Mouse (Mus musculus) limb, embryonic 13.5 days (tissue): ENCODE results near the gene Rrbp1. TPM values are rescaled to one million over a fixed set of nuclear protein-coding genes. Genes with fewer than 3 reads are reported as not detected.

Source experiments
- ATAC-seq: fragments of 200-750 bp; cut with Nextera tagmentation; 2 replicates; pipeline ENCODE4 v1.8.0; 2017; ENCODE audit warnings: low read depth, moderate number of reproducible peaks, moderate TSS enrichment; ENCODE audit not compliant: low FRiP score
- H3K27ac ChIP-seq: fragments of 300-500 bp; sonication (generic); 2 replicates; pipeline ENCODE4 v1.5.1; 2015; ENCODE audit warnings: inconsistent platforms, mild to moderate bottlenecking, moderate library complexity
- H3K27me3 ChIP-seq: fragments of 300-500 bp; sonication (generic); 2 replicates; pipeline ENCODE4 v1.6.1; 2015; ENCODE audit warnings: mild to moderate bottlenecking, inconsistent platforms
- H3K36me3 ChIP-seq: fragments of 300-500 bp; sonication (generic); 2 replicates; pipeline ENCODE4 v1.6.1; 2015; ENCODE audit warnings: inconsistent platforms, mild to moderate bottlenecking, moderate library complexity
- H3K4me1 ChIP-seq: fragments of 300-500 bp; sonication (generic); 2 replicates; pipeline ENCODE4 v1.6.1; 2015; ENCODE audit warnings: inconsistent platforms
- H3K4me2 ChIP-seq: fragments of 300-500 bp; sonication (generic); replicated peaks from 2 replicates; pipeline ENCODE4 v1.6.1; 2015; ENCODE audit warnings: inconsistent platforms, mild to moderate bottlenecking, moderate library complexity
- H3K4me3 ChIP-seq: fragments of 300-500 bp; sonication (generic); 2 replicates; pipeline ENCODE4 v1.5.1; 2015; ENCODE audit warnings: moderate library complexity, mild to moderate bottlenecking, inconsistent platforms
- H3K9ac ChIP-seq: fragments of 300-500 bp; sonication (generic); 2 replicates; pipeline ENCODE4 v1.6.1; 2015; ENCODE audit warnings: mild to moderate bottlenecking, inconsistent platforms
- H3K9me3 ChIP-seq: fragments of 300-500 bp; sonication (generic); 2 replicates; pipeline ENCODE4 v1.6.1; 2016; ENCODE audit warnings: inconsistent platforms
- WGBS: fragments of 180-500 bp; shearing (Covaris S2); methylation state at CpG from one replicate; pipeline ENCODE4 v1.1.7; 2015; 5-methylcytosine and 5-hydroxymethylcytosine counted together
- polyA plus RNA-seq: library from polyadenylated mRNA; unstranded; fragments of >200 nt; fragmentation: Nextera tagmentation; extraction: Ambion mirVana; gene quantifications from 2 replicates; pipeline ENCODE4 v1.2.1, GENCODE M21; 2015

Gene Rrbp1
- polyA plus RNA-seq, 1 experiment from 2014 or later: 133 TPM

- H3K4me3 ChIP-seq: no peak overlapping the region
- no peak for ATAC-seq
- H3K4me1 ChIP-seq: no peaks in the 10 kb centered on the region
- H3K9me3 ChIP-seq: no peaks in the 10 kb centered on the region
- WGBS: 85% methylated on average over 5 of the region's 5 CpGs
- peaks cover 100% of the 10 kb centered on the region for H3K36me3 ChIP-seq
- no peak overlapping the region for H3K27ac ChIP-seq
- no peaks in the 10 kb centered on the region for H3K27me3 ChIP-seq
- H3K4me2 ChIP-seq: no peak overlapping the region
- no peak overlapping the region for H3K9ac ChIP-seq
These were observed 60.6 kb downstream of the Rrbp1 start for GRCm38 (mm10) chr2:143950290-143951027.

DNA sequence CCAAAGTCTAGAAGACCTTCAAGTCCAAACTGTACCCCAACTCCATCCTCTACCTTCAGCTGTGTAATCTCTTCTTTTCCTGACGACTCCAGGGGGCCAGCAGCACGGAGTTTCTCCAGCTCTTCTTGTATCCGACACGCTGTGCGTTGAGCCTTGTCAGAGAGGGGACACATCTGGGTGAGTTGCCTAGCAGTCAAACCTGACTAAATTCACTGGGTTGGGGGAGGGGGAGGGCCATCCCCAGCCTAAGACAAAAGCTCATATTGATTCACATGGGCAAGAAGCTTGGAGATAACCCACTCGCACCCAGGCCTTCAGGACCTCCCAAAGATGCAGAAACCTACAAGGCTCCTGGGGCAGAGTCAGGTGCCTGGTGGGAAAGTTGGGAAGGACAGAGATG is 61.8 kb downstream of the Rrbp1 start:
- no peaks in the 10 kb centered on the region for H3K4me1 ChIP-seq
- H3K27ac ChIP-seq: no peak overlapping the region
- no peak overlapping the region for H3K4me2 ChIP-seq
- 94% methylated on average over 6 of the region's 6 CpGs for WGBS
- H3K4me3 ChIP-seq: no peak overlapping the region
- ATAC-seq: no peak
- H3K9me3 ChIP-seq: no peaks in the 10 kb centered on the region
- H3K27me3 ChIP-seq: no peaks in the 10 kb centered on the region
- H3K9ac ChIP-seq: no peak overlapping the region
- peaks cover 100% of the 10 kb centered on the region for H3K36me3 ChIP-seq

GRCm38 (mm10) chr2:143948416-143948815 is 62.6 kb downstream of the Rrbp1 start:
- Histone ChIP-seq H3K4me3 (no peak overlapping the region), H3K4me1 (no peaks in the 10 kb centered on the region), H3K27ac (no peak overlapping the region), H3K4me2 (no peak overlapping the region), H3K9ac (no peak overlapping the region), H3K9me3 (no peaks in the 10 kb centered on the region), H3K36me3 (peaks cover 100% of the 10 kb centered on the region), H3K27me3 (no peaks in the 10 kb centered on the region)
- ATAC-seq: no peak
- 93% methylated on average over 4 of the region's 4 CpGs for WGBS

DNA sequence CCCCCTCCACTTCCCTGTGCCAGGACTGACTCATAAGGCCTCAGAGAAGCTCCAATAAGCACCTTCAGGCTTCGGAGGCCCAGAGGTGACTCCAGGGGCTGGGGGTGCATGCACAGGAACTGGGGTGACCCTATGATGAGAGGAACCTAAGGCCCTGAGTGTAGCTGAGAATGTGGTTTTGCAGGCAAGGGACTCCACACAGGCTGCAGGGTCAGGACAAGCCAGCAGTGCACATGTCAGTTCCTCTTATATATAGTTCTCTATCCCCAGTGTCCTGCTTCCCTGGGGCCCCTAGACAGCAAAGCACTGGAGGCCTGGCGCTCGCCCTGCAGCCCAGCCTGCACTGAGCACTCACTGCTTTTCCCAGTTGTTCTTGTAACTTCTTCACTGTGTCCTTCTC is 63.1 kb downstream of the Rrbp1 start:
- no peaks in the 10 kb centered on the region for H3K9me3 ChIP-seq
- H3K27me3 ChIP-seq: no peaks in the 10 kb centered on the region
- H3K4me2 ChIP-seq: no peak overlapping the region
- H3K36me3 ChIP-seq: peaks cover 99% of the 10 kb centered on the region
- H3K4me1 ChIP-seq: no peaks in the 10 kb centered on the region
- no peak overlapping the region for H3K4me3 ChIP-seq
- whole genome bisulfite sequencing: 92% methylated on average over 3 of the region's 3 CpGs
- H3K9ac ChIP-seq: no peak overlapping the region
- no peak for ATAC-seq
- H3K27ac ChIP-seq: 0 out of 2 replicates have a peak overlapping the region, but pooled peaks have one; percentile 10

DNA sequence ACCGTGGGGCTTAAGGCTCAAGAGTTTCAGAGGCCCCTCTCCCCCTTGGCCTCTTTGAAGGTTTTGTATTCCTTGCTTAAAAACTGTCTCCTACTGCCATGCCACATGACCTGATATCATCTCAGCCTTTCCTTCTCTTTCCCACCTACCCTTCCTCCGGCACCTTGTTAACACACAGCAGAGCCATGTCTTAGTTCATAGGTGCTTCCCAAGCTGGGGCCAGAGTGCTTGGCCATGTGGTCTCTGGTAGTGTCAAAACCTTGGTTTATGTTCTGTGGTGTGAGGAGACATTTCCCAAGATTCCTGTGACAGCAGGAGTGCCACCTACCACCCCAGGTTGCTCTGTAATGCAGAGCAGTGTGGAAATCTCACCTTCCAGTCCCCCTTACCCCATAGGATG is 64.7 kb downstream of the Rrbp1 start:
- ATAC-seq: no peak
- Histone ChIP-seq H3K4me2 (no peak overlapping the region), H3K4me1 (no peaks in the 10 kb centered on the region), H3K4me3 (no peak overlapping the region), H3K27ac (no peak overlapping the region), H3K9me3 (no peaks in the 10 kb centered on the region), H3K27me3 (no peaks in the 10 kb centered on the region), H3K36me3 (peaks cover 93% of the 10 kb centered on the region), H3K9ac (no peak overlapping the region)
- 93% methylated on average over 2 of the region's 2 CpGs for WGBS

DNA sequence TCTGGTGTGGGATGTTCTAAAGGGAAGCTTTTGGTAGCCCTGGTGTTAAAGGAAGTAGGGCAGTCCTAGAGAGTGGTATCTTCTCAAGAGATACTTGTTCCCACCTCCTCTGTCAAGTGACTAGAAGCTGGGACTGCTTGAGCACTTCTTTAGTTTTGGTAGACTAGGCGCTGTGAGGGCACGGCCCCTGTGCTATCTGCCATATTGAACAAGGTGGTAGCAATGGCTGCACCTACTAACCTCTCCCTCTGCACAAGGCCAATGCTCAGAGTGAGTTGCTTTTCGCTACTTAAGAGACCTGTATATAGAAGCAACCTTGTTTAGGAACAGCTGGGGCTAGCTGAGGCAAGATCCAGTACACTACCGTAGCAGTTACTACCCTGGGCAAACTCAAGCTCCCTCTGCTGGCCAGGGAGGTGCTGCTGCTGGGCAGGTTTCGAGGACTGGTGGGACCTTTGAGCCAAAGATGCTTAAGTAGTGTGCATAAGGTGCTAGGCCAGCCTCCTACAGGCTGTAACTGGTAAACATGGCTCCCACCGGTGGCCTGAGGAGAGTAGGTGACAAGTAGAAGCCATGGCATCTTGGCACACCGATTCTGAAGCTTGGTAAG is 65.5 kb downstream of the Rrbp1 start:
- Histone ChIP-seq H3K27ac (no peak overlapping the region), H3K9ac (no peak overlapping the region), H3K4me3 (no peak overlapping the region), H3K4me1 (no peaks in the 10 kb centered on the region), H3K9me3 (no peaks in the 10 kb centered on the region), H3K36me3 (peaks cover 92% of the 10 kb centered on the region), H3K27me3 (no peaks in the 10 kb centered on the region), H3K4me2 (no peak overlapping the region)
- peak; percentile 31 for ATAC-seq
- 88% methylated on average over 7 of the region's 7 CpGs for WGBS

GRCm38 (mm10) chr2:143944796-143945195 is 66.3 kb downstream of the Rrbp1 start:
- no peaks in the 10 kb centered on the region for H3K4me1 ChIP-seq
- H3K27me3 ChIP-seq: no peaks in the 10 kb centered on the region
- WGBS: 92% methylated on average over 3 of the region's 3 CpGs
- ATAC-seq: no peak
- peaks cover 92% of the 10 kb centered on the region for H3K36me3 ChIP-seq
- H3K9ac ChIP-seq: no peak overlapping the region
- H3K4me3 ChIP-seq: no peak overlapping the region
- no peaks in the 10 kb centered on the region for H3K9me3 ChIP-seq
- H3K27ac ChIP-seq: no peak overlapping the region
- no peak overlapping the region for H3K4me2 ChIP-seq

- H3K4me2 ChIP-seq: no peak overlapping the region
- peaks cover 65% of the 10 kb centered on the region for H3K36me3 ChIP-seq
- no peaks in the 10 kb centered on the region for H3K27me3 ChIP-seq
- H3K4me3 ChIP-seq: no peak overlapping the region
- no peak overlapping the region for H3K27ac ChIP-seq
- H3K4me1 ChIP-seq: no peaks in the 10 kb centered on the region
- ATAC-seq: no peak
- H3K9me3 ChIP-seq: no peaks in the 10 kb centered on the region
- WGBS: 89% methylated on average over 5 of the region's 5 CpGs
- H3K9ac ChIP-seq: no peak overlapping the region
These were observed 70.7 kb downstream of the Rrbp1 start for GRCm38 (mm10) chr2:143940406-143940805.

DNA sequence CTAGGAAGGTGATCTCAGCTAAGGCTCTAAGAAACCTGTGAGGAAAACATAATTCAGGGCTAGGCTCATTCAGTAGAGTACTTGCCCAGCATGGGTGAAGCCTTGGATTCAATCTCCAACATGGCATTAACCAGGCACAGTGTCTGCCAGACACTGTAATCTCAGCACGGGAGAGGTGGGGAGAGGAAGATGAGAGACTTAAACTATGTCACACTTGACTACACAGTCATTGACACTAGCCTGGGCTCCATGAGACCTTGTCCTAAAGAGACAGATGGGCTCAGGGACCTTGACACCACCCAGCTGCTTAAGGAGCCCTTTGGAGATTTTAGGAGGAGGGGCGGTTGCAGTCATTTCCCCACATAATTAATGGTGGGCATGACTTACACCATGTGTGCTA is 73.2 kb downstream of the Rrbp1 start:
- Histone ChIP-seq H3K4me2 (no peak overlapping the region), H3K27me3 (no peaks in the 10 kb centered on the region), H3K9me3 (no peaks in the 10 kb centered on the region), H3K36me3 (peaks cover 42% of the 10 kb centered on the region), H3K4me1 (peaks cover 3% of the 10 kb centered on the region; the same call in 1 of the 2 replicates), H3K9ac (no peak overlapping the region), H3K4me3 (no peak overlapping the region), H3K27ac (no peak overlapping the region)
- WGBS: 75% methylated on average over 2 of the region's 2 CpGs
- ATAC-seq: no peak

GRCm38 (mm10) chr2:143934439-143934838 is 76.6 kb downstream of the Rrbp1 start:
- Histone ChIP-seq H3K27ac (no peak overlapping the region), H3K36me3 (peaks cover 13% of the 10 kb centered on the region), H3K4me1 (peaks cover 19% of the 10 kb centered on the region; the same call in 1 of the 2 replicates), H3K9ac (no peak overlapping the region), H3K27me3 (no peaks in the 10 kb centered on the region), H3K4me2 (no peak overlapping the region), H3K9me3 (no peaks in the 10 kb centered on the region), H3K4me3 (no peak overlapping the region)
- no peak for ATAC-seq
- 93% methylated on average over 8 of the region's 8 CpGs for WGBS

DNA sequence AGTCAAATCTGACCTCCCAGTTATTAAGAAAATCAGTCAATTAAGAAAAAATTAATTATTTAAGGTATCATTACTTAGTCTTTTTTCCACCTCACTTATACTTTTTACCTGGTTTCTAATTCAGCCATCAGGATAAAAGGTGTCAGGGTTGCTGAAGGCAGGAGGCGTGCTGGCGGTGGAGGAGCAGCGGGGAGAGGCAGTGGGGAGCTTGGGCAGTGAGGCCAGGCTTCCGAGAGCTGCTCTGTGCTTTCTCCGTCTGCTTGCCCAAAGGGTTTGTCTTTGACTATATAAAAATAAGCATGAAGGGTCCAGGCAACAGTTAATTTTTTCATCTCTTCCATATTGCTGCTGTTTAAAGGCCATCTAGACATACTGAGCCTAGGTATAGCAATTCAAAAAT is 77.5 kb downstream of the Rrbp1 start:
- Histone ChIP-seq H3K4me2 (no peak overlapping the region), H3K9ac (no peak overlapping the region), H3K4me3 (no peak overlapping the region), H3K36me3 (peaks cover 4% of the 10 kb centered on the region), H3K27me3 (no peaks in the 10 kb centered on the region), H3K4me1 (peaks cover 19% of the 10 kb centered on the region; the same call in 1 of the 2 replicates), H3K9me3 (no peaks in the 10 kb centered on the region), H3K27ac (no peak overlapping the region)
- ATAC-seq: no peak
- 93% methylated on average over 5 of the region's 5 CpGs for WGBS

DNA sequence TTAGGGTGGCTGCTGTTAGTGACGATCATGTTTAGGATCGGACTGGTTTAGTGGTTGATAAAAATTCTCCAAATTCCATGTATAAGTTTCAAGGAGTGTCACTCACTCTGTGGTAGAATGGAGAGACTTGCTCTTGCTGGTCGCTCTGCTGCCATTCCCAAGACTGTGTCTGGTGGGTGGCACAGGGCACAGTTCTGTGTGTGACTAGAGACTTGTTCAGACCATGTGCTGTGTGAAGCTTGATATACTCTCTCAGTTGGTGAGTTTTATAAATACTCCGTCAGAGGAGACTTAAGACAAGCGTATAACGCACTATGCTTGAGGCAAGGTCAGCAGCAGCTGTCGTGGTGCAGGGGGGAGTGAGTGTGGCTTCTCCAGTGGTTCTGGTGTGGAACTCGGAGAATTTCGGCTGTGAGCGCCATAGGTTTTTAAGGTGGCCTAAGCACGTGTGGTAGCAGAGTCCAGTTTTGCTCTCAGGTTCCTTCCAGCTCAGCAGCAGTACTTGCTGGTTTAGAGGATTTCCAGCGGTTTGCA is 78.7 kb downstream of the Rrbp1 start:
- Histone ChIP-seq H3K27ac (no peak overlapping the region; the same call in 1 of the 2 replicates), H3K36me3 (no peaks in the 10 kb centered on the region), H3K4me2 (no peak overlapping the region), H3K9ac (no peak overlapping the region), H3K27me3 (no peaks in the 10 kb centered on the region), H3K4me1 (peaks cover 19% of the 10 kb centered on the region; the same call in 1 of the 2 replicates), H3K9me3 (no peaks in the 10 kb centered on the region), H3K4me3 (no peak overlapping the region)
- WGBS: 74% methylated on average over 12 of the region's 12 CpGs
- ATAC-seq: peak; percentile 59; the same call in 1 of the 2 replicates
